Mouse (Mus musculus): ENCODE results near the gene March8. TPM values are rescaled to one million over a fixed set of nuclear protein-coding genes. Genes with fewer than 3 reads are reported as not detected.

The March8 gene
- polyA plus RNA-seq (2014; fragmentation: Illumina TruSeq; extraction: RNeasy Lipid Tissue Mini Kit (QIAGEN cat#74804); ENCODE audit: low read depth, low replicate concordance): 37.5 TPM

GRCm38 (mm10) chr6:116337835-116338501 is at the start of gene March8:
Gene March8 (plus strand): TSS chr6:116338024.

Other genes with a start within 250 kb of the March8 start
- 106 TPM for gene Tmcc1, start 144.5 kb upstream of the March8 start, polyA plus RNA-seq (2014; fragmentation: Illumina TruSeq; extraction: RNeasy Lipid Tissue Mini Kit (QIAGEN cat#74804); ENCODE audit: low read depth, low replicate concordance)
- 14.0 TPM for gene Washc2, start 130.0 kb upstream of the March8 start, polyA plus RNA-seq (2014; fragmentation: Illumina TruSeq; extraction: RNeasy Lipid Tissue Mini Kit (QIAGEN cat#74804); ENCODE audit: low read depth, low replicate concordance)
- gene Zfand4, start 73.8 kb upstream of the March8 start, polyA plus RNA-seq (2014; fragmentation: Illumina TruSeq; extraction: RNeasy Lipid Tissue Mini Kit (QIAGEN cat#74804); ENCODE audit: low read depth, low replicate concordance): 695 TPM
- 0.34 TPM for gene Alox5, start 123.2 kb downstream of the March8 start, polyA plus RNA-seq (2014; fragmentation: Illumina TruSeq; extraction: RNeasy Lipid Tissue Mini Kit (QIAGEN cat#74804); ENCODE audit: low read depth, low replicate concordance)
- not detected for gene Olfr211, start 151.1 kb downstream of the March8 start, polyA plus RNA-seq (2014; fragmentation: Illumina TruSeq; extraction: RNeasy Lipid Tissue Mini Kit (QIAGEN cat#74804); ENCODE audit: low read depth, low replicate concordance)
- gene Olfr212, start 168.5 kb downstream of the March8 start, polyA plus RNA-seq (2014; fragmentation: Illumina TruSeq; extraction: RNeasy Lipid Tissue Mini Kit (QIAGEN cat#74804); ENCODE audit: low read depth, low replicate concordance): 2.0 TPM
- not detected for gene Olfr213, start 200.4 kb downstream of the March8 start, polyA plus RNA-seq (2014; fragmentation: Illumina TruSeq; extraction: RNeasy Lipid Tissue Mini Kit (QIAGEN cat#74804); ENCODE audit: low read depth, low replicate concordance)
- not detected for gene Gm5580, start 213.1 kb downstream of the March8 start, polyA plus RNA-seq (2014; fragmentation: Illumina TruSeq; extraction: RNeasy Lipid Tissue Mini Kit (QIAGEN cat#74804); ENCODE audit: low read depth, low replicate concordance)
- not detected for gene Olfr214, start 216.2 kb downstream of the March8 start, polyA plus RNA-seq (2014; fragmentation: Illumina TruSeq; extraction: RNeasy Lipid Tissue Mini Kit (QIAGEN cat#74804); ENCODE audit: low read depth, low replicate concordance)
- gene Olfr215, start 246.2 kb downstream of the March8 start, polyA plus RNA-seq (2014; fragmentation: Illumina TruSeq; extraction: RNeasy Lipid Tissue Mini Kit (QIAGEN cat#74804); ENCODE audit: low read depth, low replicate concordance): 0.32 TPM